Mouse (Mus musculus) cerebellum, postnatal 14 days (tissue): ENCODE results near the gene Ddb1.
"Not testable (repeated sequence)": the region's sequence is repeated elsewhere in the genome, so short reads cannot be mapped to it uniquely, and the experiment has no call there.

Experiments used
- DNase-seq, 2 experiments: peaks; one replicate each; pipeline ENCODE4 v3.0.0; 2021; ENCODE audit warnings: mixed read lengths in 2 of 2

The Ddb1 gene

GRCm38 (mm10) chr19:10605293-10605900 is at the start of gene Ddb1, which contains the start of gene Tkfc:
Gene Ddb1, plus strand, starts transcription at chr19:10605327.
Gene Tkfc, minus strand, starts transcription at chr19:10605654.
- peak; percentile 100 for DNase-seq

GRCm38 (mm10) chr19:10555624-10556510 is 49.3 kb upstream of the Ddb1 start, which contains the start of gene Tmem216:
Gene Tmem216, minus strand, starts transcription at chr19:10556238.
- peak; percentile 89 to 90 for DNase-seq

GRCm38 (mm10) chr19:10557001-10557400 is 48.1 kb upstream of the Ddb1 start:
- DNase-seq, result no peak

- no peak for DNase-seq
Observed at GRCm38 (mm10) chr19:10557430-10557829, 47.7 kb upstream of the Ddb1 start.

GRCm38 (mm10) chr19:10557837-10558375 is 47.2 kb upstream of the Ddb1 start:
- not testable (repeated sequence) for DNase-seq

- no peak for DNase-seq
Observed at GRCm38 (mm10) chr19:10560108-10560507, 45.0 kb upstream of the Ddb1 start.

- no peak for DNase-seq
Observed at GRCm38 (mm10) chr19:10561558-10562314, 43.4 kb upstream of the Ddb1 start.

- DNase-seq, result no peak
Observed at GRCm38 (mm10) chr19:10562351-10562750, 42.8 kb upstream of the Ddb1 start.

GRCm38 (mm10) chr19:10564278-10564677 is 40.8 kb upstream of the Ddb1 start:
- DNase-seq, result no peak

- no peak for DNase-seq
Observed at GRCm38 (mm10) chr19:10565217-10565616, 39.9 kb upstream of the Ddb1 start.

- no peak for DNase-seq
Observed at GRCm38 (mm10) chr19:10569627-10570026, 35.5 kb upstream of the Ddb1 start.

GRCm38 (mm10) chr19:10576690-10577561 is 28.2 kb upstream of the Ddb1 start, which contains the start of the genes Cyb561a3 and Tmem138:
Gene Cyb561a3, plus strand, starts transcription at chr19:10577172.
Gene Tmem138, minus strand, starts transcription at chr19:10577362.
- peak; percentile 93 for DNase-seq

- no peak for DNase-seq
Observed at GRCm38 (mm10) chr19:10580102-10580501, 25.0 kb upstream of the Ddb1 start.

- no peak for DNase-seq
Observed at GRCm38 (mm10) chr19:10580761-10581160, 24.4 kb upstream of the Ddb1 start.

- DNase-seq, result no peak
Observed at GRCm38 (mm10) chr19:10581984-10582383, 23.1 kb upstream of the Ddb1 start.

- no peak for DNase-seq
Observed at GRCm38 (mm10) chr19:10583550-10584146, 21.5 kb upstream of the Ddb1 start.

- no peak for DNase-seq
Observed at GRCm38 (mm10) chr19:10585112-10585511, 20.0 kb upstream of the Ddb1 start.

- no peak for DNase-seq
Observed at GRCm38 (mm10) chr19:10587231-10587630, 17.9 kb upstream of the Ddb1 start.

GRCm38 (mm10) chr19:10589127-10589857 is 15.8 kb upstream of the Ddb1 start:
- DNase-seq, result no peak

GRCm38 (mm10) chr19:10590301-10590700 is 14.8 kb upstream of the Ddb1 start:
- no peak for DNase-seq
